Mouse (Mus musculus) lung, postnatal 14 days (tissue): ENCODE measurements at regions not wholly inside any gene's neighbourhood (a gene's known extent, or its start where the extent isn't known, plus 50 kb on each side); places are given as distances from the start of the nearest gene placed in this dataset.
"Not testable (repeated sequence)": the region's sequence is repeated elsewhere in the genome, so short reads cannot be mapped to it uniquely, and the experiment has no call there.

ENCODE experiments used
- DNase-seq: peaks from one replicate; pipeline ENCODE4 v3.0.0; 2021

DNA sequence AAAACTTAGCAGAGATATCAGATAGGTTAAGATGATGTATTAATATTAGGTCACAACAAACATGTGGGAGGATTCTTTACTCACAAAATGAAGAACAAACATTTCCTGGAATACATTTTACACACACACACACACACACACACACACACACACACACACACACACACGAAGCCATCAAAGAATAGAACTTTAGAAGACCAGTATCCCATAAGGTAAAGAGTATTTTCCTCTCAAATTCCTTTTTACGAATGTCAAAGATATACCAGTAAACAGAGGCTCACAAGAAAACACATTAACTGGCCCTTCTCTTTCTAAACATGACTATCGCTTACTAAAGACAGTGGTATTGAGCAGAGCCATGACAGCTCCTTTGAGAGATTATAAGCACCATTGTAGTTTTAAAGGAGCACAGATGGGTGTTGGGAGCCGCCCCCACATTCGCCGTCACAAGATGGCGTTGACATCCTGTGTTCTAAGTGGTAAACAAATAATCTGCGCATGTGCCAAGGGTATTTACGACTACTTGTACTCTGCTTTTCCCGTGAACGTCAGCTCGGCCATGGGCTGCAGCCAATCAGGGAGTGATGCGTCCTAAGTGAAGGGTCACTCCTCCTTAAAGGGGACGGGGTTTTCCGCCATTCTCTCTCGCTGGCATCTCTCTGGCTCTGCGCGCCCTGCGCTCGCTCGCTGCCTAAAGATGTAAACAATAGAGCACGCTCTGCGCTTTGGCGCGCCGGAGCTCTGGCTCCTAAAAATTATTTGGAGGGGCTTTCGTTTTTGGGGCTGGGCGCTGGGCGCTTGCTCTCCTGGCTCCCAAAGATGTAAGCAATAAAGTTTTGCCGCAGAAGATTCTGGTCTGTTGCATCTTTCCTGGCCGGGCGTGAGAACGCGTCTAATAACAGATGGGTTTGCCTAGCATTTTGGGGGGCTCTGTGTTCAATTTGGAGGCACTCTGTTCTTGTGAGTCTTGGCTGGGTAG, 160.0 kb downstream of the Csl start:
- DNase-seq: not testable (repeated sequence)

DNA sequence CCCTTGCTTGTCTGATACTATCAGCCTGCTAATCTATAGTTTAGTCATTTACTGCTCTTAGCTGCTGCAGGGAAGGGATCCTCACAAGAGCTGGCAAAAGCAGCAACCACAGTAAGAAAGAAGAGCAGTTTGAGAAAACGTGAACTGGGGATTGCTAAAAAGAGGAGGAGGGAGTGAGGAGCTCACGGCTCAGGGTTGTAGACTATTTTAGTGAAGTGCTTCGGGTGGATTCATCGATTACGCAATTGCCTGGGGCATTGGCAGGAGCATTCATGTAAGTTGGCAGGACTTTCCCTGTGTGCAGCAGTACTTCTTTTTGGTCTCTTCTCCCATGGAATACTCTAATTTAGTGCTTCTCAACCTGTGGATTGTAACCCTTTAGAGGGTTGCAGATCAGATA, 157.1 kb downstream of the Csl start:
- peak; percentile 30 for DNase-seq

DNA sequence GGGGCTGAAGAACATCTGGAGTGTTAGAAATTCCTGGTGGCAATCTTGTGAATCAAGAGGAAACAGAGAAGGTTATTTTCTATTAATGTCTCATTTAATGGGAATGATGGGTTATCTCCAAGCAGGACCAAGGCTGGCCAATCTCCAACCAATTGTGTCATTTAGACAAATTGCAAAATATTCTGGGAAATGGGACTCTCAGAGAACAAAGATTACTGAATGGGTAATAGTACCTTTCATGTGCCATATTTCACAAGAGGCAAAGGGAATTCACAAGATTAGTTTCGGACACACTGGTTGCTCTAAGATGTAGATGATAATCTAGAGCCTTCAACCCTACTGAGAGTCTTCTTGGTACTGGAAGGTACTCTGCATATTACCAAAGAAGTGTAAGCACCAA, 155.3 kb downstream of the Csl start:
- peak; percentile 22 for DNase-seq

DNA sequence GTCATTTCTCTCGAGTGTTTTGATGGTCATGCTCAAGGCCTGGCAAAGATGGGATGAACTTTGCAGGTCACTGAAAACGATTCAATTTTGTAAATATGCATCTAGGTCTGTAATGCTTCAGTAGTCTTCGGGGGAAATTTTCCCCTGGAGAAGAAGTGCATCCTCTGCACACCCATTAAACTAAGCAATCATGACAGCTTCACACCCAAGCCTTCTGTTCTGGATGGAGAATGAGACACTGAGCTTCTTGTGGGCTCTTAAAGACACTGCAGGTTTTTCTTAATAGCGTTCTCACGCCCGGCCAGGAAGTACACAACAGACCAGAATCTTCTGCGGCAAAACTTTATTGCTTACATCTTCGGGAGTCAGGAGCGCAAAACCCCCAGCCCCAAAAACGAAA, 151.0 kb downstream of the Csl start:
- DNase-seq: no peak

DNA sequence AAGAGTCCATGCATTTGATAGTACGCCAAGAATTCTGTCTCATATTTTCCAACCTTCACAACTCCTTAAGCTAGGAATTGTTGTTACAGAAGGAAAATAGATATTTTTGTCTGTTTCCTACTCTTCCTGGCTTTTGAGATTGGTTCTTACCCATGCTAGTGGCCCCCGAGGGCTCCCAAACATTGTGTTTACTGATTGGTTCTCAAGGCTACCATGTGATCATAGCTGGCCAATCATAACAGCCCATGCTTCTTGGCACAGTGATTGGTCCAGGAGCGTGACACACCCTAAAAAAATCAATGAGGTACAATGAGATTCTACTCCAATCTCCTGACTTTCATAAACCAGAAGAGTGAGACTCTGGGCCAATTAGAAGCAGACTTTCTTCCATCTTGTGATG, 150.0 kb downstream of the Csl start:
- DNase-seq: no peak

DNA sequence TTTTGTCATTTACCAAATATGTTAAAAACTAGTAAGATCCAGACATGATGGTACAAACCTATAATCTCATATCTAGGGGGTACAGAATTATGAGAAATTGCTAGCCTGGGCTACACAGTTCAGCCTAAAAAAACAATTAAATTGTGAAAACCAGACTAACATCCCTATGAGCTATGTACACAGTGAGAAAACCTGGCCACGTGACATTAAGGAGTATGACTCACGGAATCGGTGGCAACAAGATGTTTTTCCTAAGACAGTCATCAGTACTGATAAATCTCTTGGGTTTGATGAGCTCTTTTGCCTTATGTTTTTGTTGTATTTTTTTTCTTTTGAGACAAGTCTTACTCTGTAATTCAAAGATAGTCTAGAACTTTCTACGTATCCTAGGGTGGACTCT, 148.6 kb downstream of the Csl start:
- DNase-seq: no peak

DNA sequence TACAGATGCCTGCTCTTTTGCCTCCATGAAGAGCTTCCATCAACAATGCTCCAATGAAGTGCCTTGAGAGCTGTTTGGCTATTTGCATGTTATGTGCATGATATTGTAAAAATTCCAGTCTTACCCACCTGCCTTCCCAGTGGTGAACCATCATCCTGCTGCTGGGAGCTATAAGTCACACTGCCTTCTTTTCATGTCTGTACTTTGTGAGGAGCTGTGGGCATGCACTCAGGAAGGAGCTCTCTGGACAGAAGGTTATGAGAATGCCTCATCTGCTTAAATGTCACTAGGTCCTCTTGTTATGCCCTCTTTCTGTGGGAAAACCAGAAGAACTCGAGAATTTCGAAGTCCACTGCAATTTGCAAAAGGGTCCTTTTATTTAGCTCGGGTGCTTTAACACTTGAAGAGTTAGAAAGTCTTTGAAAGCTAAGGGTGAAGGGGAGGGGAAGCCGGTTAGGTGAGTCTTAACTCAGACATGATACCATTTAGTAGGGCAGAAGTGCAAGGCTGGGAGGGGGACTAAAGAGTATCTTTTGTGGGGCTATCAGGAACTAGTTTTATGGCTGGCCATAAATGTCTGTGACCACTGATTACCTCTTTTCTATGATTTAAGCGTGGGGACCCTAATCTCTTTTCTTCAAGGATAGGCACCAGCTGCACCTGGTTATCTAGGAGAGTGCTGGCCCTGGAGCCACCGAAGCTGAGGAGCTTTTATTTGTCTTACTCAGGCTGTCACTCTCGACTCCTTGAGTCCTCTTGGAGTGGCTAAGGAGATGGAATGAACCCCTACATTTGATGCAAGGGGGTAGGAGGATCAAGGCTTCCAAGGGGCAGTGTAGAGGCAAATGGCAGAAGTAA, 144.8 kb downstream of the Csl start:
- no peak for DNase-seq

DNA sequence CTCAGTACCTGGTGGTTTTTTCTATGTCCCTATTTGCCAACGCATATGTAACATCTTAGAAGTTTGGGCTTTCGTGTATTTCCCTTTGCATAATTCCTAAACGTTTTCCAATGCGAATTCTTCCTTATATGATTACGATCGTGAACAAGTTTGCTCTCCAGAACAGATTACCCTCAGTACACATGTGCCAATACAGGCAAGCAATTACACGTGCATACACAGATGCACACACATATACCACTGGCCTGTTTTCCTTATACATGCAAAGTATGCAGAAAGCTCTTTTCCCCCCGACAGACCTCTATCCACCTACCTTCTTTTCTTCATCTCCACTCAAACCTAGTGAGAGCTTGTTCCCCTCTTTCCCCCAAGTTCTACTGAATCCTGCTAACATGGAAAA, 144.1 kb downstream of the Csl start:
- no peak for DNase-seq

DNA sequence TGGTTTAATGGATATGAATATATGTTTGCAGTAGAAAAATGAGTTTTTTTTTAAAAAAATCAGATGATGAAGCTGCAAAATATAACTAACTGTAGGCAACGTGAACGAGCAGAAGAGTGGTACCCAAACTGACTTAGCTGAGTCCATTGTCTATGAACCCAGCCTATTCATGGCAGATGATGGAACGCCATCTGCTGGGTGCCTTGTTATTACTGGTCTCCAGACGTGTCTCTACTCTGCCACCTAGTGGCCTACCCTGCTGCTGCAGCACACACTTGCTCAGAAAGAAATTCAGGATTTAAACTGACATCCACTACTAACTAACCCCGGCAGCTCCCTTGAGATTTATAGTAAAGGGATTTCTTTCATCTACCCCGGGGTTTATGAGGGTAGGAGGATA, 143.7 kb downstream of the Csl start:
- peak; percentile 93 for DNase-seq

DNA sequence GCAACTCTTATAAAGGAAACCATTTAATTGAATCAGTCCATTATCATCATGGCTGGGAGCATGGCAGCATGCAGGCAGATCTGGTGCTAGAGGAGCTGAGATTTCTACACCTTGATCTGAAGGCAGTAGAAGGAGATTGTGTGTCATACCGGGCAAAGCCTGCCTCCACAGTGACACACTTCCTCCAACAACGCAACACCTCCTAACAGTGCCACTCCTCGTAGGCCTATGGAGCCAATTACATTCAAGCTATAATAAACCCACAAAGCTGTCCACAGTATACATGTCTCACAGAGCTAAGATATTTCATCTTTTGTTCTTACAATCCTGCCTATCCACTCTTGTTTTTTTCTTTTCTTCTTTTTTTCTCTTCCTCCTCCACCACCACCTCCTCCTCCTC, 141.8 kb downstream of the Csl start:
- DNase-seq: no peak

DNA sequence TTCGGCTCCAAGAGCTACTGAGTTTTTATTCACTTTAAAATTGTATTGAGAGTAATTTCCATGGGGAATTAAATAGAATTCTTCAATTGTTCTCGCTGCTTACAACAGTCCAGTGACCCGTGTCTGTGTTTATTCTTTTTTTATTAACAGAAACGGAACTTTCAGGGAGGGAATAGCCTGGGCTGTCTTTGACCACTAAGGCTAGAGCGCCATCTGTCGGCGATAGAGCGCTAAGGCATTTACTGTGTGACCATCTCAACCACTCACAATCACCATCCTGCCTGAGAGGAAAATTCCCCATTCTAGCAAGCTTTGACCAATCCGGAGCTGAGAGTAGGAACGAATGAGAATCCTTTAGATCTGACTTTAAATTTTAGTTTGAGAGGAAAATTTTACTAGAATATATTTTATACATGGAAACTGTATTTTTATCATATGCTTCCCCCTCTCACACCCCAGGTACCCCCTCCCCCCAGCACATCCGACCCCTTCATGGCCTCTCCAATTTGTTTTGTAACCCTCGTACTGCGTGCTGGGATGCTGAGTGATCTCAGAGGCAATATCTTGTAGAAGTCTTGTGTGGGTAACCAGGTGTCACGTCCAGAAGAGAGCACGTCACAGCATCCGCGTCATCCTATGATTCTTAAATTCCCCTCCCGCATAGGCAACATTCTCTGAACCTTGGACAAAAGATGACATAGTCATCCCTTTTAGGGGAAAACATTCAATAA, 139.9 kb downstream of the Csl start:
- DNase-seq: peak; percentile 84

DNA sequence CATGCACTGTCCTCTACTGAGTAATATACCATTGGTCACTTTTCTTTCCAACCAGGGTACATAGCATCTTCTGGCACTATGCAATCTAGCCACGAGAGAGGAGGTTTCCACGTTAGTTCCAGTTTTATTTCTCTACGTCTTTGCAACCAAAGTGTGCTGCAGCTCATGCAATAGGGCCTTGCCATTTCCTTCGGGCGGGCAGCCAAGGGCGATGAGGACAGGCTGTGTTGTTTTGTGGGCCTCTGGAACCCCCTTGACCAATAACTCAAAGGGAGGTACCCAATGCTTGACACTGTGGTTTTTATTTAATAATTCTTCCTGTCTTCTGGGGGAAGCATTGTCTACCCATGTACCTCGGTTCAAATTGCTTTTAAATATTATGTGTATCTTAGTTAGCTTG, 139.0 kb downstream of the Csl start:
- DNase-seq: no peak

DNA sequence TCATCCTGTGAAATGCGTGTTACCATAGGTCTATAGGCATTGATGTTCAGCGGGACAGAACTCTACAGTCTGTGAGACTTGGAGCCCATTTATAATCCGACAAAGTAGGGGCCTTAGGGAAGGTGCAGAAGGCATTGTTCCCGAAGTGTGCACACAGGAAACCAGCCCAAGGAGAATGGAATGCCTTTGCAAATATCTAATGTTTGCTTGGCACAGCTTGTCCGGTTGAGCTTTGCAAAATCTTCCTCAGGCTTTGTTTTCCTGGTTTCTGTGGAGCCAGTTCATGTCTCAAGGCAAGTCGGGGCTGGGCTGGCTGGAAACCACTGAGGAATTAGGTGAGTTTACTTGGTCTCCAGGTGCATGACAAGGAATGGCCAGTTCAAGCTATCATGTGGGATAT, 132.1 kb downstream of the Csl start:
- DNase-seq: no peak

DNA sequence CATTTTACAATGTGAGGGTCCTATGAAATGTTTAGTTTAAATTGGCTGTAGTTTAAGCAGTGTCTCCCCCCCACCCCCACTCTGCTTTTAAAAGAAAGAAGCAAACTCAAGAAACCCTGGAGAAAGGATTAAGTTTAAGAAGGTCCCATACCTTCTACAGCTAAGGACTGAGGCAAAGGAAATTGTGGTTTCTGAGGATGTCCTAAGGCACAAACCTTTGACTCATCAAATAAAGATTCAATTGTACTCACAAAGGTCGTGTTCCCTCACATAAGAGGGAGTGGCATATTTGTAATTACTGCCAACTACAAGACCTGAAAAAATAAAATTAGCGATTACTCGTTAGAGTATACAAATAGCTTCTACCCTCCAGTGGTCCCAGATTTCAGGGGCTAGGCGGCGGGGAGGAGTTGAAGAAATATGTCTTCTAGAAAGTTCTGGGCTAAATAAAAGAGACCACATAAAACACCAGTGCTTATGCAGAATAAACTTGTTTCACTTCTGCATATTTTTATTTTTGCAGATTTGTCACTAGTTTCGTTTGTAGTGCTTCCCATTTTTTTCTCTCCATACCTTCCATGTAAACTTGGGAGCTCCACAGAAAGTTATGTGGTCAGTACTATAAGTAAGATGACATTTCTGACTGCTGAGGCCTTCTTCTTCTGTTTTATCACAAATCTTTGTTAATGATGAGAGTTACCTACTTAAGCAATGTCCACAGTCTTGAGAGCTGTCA, 127.0 kb downstream of the Csl start:
- no peak for DNase-seq

DNA sequence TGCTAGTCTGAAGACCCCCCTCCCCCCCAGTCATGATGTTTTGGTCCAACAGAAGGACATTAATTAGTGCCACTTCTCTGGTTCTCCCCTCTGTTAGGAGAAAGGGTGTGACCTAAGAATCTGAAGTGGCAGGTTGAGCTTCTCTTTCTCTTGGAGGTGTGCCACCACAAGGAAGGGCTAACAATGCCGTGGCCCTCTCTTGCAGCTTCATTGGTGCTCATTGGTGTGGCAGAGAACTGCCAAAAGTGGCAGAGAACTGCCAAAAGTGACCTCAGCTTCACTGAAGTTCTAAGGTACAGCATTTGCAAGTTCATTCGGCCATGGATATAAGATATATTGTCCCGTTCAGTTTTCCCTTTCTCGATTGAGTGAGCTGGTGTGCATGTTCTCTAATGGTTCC, 123.7 kb downstream of the Csl start:
- no peak for DNase-seq

DNA sequence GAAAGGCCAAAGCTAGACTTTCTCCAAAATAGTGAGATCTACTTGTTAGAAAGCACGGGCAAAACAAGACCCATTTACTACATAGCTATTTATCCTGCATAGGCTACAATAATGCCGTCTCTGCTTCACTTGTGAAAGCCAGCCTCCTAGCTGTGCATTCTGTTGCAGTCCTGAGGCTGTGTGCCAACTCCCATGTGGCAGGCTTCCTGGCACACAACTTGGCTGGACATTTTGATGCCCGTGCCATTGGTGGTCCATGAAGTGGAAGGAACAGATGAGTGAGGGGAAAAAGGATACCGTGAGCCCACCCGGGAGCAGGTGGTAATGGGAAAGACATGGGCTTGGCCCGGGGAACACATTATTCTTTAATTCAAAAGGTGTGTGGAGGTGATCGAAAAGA, 120.4 kb downstream of the Csl start:
- no peak for DNase-seq

DNA sequence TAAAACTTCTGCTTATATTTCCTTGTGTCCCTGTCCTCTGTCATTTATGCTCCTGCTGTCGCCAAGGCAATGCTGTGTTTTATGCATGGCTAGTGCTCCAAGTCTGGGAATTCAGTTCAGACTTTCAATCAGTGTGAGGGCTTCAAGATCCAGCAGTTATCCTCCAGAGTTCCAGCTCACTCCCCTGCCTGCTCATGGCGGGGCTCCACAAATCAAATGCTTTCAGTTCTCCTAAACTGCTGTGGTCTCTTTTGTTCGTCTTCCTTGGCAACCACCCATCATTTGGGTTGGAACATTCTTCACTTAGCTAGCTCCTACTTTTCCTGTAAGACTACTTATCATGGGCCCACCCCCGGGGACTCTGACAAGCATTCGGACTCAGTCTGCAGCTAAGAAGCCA, 120.0 kb downstream of the Csl start:
- no peak for DNase-seq

DNA sequence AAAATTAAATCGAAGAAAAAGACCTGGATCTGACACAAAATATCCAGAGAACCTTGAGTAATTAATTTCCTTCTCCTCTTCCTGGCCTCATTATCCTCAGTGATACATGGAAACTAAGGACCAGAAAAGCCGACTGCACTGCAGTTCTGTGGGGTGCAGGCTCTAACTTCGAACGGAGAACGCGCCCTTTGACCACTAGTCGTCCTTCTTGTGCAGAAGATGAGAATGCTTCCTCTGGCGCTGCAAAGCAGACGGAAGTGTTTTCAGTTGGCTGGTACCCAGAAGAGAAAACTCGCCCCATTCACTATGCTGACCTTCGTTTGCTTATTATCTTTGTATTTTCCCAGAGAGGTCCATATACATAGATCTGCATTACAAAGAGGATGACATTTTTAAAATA, 117.7 kb downstream of the Csl start:
- peak; percentile 78 for DNase-seq

DNA sequence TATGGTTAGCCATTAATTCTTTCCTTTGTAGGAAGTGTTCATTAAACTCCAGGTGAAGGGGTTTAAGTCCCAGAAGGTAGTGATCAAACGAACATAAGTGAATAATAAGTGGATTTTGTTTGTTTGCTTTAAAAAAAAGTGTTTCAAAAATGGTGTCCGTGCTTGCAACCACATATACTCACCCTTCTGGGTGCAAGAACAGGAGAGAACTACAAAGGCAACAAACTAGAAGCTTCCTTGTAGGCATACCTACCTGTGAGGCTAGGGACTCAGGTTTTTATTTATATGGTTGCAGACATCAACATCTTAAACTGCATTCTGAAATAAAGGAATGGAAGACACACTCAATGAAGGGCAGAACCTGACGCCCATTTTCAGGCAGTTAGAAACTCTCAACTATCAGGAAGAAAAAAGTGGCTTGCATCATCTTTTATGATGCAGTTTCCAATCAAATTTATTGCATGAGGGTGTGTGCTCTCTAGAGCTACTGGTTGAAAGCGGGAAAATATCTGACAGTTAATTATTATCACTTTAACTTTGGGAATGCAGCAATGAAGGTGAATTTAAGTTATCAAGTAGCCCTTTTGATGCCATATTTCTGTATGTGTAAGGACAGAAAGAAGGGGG, 117.1 kb downstream of the Csl start:
- no peak for DNase-seq

DNA sequence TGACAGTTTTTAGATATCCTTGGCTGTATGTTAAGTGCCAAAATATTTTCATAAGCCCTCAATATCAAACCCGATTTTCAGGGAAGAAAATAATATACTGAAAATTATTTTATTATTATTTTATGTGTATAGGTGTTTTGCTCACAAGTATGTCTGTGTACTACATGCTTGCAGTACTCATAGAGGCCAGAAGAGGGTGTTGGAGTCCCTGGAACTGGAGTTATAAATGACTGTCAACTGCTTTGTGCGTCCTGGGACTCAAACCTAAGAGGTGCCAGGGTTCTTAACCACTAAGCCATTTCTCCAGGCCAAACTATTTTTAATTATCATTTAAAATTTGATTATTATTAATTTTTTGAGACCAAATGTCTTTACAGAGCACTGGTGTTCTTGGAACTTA, 114.5 kb downstream of the Csl start:
- peak; percentile 7 for DNase-seq

DNA sequence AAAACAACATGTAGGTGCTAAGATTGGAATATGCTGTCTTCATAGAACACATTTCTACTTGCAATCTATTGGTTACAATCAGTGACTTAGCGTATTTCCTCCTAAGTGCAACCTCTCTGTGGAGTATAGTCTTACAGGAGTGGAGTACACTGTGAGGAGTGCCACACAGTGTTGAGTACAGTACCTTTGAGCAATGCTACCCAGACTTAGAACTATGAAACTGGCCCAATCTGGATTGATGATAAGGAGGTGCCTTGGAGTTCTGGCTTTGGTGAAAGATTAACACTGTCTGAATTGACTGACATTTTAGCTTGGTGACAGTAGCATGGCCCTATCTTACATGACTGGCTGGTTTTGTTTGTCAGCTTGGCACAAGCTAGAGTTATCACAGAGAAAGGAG, 107.4 kb downstream of the Csl start:
- no peak for DNase-seq

DNA sequence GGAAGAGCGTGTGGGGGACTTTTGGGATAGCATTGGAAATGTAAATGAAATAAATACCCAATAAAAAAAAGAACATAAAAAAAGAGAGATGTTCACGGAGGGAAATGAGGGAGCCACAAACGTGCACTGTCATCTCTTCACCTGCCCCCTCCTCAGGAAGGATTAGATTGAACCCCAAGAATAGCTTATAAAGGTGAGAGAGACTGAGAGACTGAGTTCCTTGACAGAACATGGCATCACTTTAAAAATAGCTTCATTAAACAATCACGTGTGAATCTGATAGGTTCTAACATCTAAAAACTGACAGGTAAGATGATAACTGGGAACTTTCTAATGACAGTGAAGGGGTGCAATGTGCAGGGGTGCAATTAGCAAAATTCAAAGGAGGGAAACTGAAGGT, 105.2 kb downstream of the Csl start:
- no peak for DNase-seq
